Mouse (Mus musculus): Measurements from ENCODE around the gene Surf2.

The Surf2 gene

GRCm38 (mm10) chr2:26909387-26909784 lies 6.8 kb upstream of the Surf2 start:
- DNase-seq (ENCODE audit: low read depth, low spot score): no peak
- H3K27me3 ChIP-seq (ENCODE audit: control insufficient read depth, insufficient read depth, low read length, poor library complexity, severe bottlenecking): no peaks in the 10 kb centered on the region
- H3K36me3 ChIP-seq (ENCODE audit: control insufficient read depth, insufficient read depth, low read length, poor library complexity, severe bottlenecking): peaks cover 14% of the 10 kb centered on the region

GRCm38 (mm10) chr2:26910124-26910993 lies 5.8 kb upstream of the Surf2 start, which contains the start of the genes Med22 and Rpl7a:
Gene Med22, minus strand, starts transcription at chr2:26910677.
Gene Rpl7a, plus strand, starts transcription at chr2:26910764.
- Histone ChIP-seq H3K36me3 (ENCODE audit: control insufficient read depth, insufficient read depth, low read length, poor library complexity, severe bottlenecking) (peaks cover 14% of the 10 kb centered on the region), H3K27me3 (ENCODE audit: control insufficient read depth, insufficient read depth, low read length, poor library complexity, severe bottlenecking) (no peaks in the 10 kb centered on the region)
- peak; percentile 99 for DNase-seq (ENCODE audit: low read depth, low spot score)

GRCm38 (mm10) chr2:26910994-26911765 lies 5.0 kb upstream of the Surf2 start:
- Histone ChIP-seq H3K36me3 (ENCODE audit: control insufficient read depth, insufficient read depth, low read length, poor library complexity, severe bottlenecking) (peaks cover 14% of the 10 kb centered on the region), H3K27me3 (ENCODE audit: control insufficient read depth, insufficient read depth, low read length, poor library complexity, severe bottlenecking) (no peaks in the 10 kb centered on the region)
- peak; percentile 65 for DNase-seq (ENCODE audit: low read depth, low spot score)

DNA sequence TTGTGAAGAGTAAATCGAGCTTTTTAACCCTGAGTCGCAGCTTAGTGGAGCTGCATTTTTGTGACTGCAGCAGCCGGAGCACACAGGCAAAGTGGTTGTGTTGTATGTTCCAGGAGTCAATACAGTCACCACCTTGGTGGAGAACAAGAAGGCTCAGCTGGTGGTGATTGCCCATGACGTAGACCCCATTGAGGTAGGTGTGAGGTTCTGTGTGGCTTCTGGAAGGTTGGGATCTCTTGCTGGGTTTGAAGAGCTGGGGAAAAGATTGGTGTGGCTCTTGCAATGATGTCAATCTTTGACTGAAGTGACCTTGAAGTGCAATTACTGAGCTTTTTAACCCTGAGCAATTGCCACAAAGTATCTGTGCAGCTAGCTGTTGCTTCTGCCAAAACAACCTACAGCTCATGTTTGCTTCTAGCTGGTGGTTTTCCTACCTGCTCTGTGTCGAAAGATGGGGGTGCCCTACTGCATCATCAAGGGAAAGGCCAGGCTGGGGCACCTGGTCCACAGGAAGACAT lies 3.9 kb upstream of the Surf2 start:
- Histone ChIP-seq H3K27me3 (ENCODE audit: control insufficient read depth, insufficient read depth, low read length, poor library complexity, severe bottlenecking) (no peaks in the 10 kb centered on the region), H3K36me3 (ENCODE audit: control insufficient read depth, insufficient read depth, low read length, poor library complexity, severe bottlenecking) (peaks cover 14% of the 10 kb centered on the region)
- no peak for DNase-seq (ENCODE audit: low read depth, low spot score)

DNA sequence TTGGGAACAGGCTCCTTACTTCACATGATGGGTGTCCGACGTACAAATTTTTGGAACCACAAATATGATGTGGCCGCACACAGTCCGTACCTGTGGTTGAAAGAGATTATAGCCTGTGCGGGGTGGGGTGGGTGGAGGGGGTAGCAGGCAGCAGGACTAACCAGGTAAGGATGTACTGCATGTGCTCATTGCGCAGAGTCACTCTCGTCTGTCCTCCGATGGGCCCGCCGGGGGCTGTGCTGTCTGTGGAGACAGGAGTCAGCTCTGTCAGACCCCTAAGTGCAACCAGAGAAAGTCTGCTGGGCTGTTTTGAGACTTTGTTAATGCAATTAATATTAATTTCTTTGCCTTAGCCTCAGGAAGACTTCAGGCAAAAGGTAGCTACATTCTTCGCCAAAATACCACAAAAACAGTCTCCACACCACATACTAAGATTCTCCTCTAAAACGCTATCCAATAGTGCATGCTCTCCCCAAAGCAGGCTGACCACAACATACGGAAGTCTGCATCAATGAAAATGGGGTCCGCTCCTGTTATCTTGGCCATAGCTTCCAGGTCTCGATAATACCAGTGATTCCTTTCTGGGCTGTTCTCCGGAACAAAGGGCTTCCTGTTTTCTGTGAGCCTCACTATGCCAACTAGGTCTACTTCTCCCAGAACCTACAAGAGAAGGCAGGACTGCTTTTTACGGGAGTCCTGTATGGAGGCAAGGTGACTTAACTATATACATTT lies 2.6 kb upstream of the Surf2 start:
- H3K27me3 ChIP-seq (ENCODE audit: control insufficient read depth, insufficient read depth, low read length, poor library complexity, severe bottlenecking): no peaks in the 10 kb centered on the region
- no peak for DNase-seq (ENCODE audit: low read depth, low spot score)
- peaks cover 14% of the 10 kb centered on the region for H3K36me3 ChIP-seq (ENCODE audit: control insufficient read depth, insufficient read depth, low read length, poor library complexity, severe bottlenecking)

- peaks cover 14% of the 10 kb centered on the region for H3K36me3 ChIP-seq (ENCODE audit: control insufficient read depth, insufficient read depth, low read length, poor library complexity, severe bottlenecking)
- no peak for DNase-seq (ENCODE audit: low read depth, low spot score)
Measured at GRCm38 (mm10) chr2:26914148-26914941, 1.8 kb upstream of the Surf2 start.

DNA sequence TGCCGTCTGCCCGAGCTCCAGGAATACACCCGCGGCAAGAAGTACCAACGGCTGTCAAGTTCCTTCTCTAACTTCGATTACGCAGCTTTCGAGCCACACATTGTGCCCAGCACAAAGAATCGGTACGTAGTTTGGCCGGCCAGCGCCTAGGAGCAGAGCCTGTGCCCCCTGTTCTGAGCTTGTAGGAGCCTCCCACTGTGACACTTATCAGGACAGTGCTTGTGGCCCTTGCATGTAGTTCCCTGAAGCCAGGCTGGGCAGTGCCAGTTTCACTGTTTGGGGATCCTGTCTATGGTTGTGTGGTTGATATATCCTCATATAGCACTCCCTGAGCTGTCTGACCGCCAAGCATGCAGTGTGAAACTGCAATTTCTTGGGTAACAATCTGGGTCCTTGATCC lies 571 bp downstream of the Surf2 start:
- H3K27me3 ChIP-seq (ENCODE audit: control insufficient read depth, insufficient read depth, low read length, poor library complexity, severe bottlenecking): no peaks in the 10 kb centered on the region
- peaks cover 12% of the 10 kb centered on the region for H3K36me3 ChIP-seq (ENCODE audit: control insufficient read depth, insufficient read depth, low read length, poor library complexity, severe bottlenecking)
- DNase-seq (ENCODE audit: low read depth, low spot score): no peak

More at GRCm38 (mm10) chr2:26914148-26914941, 1.8 kb upstream of the Surf2 start:
- H3K27me3 ChIP-seq (ENCODE audit: control insufficient read depth, insufficient read depth, low read length, poor library complexity, severe bottlenecking): no peaks in the 10 kb centered on the region

- no peak for DNase-seq (ENCODE audit: low read depth, low spot score)
- H3K36me3 ChIP-seq (ENCODE audit: control insufficient read depth, insufficient read depth, low read length, poor library complexity, severe bottlenecking): peaks cover 11% of the 10 kb centered on the region
- no peaks in the 10 kb centered on the region for H3K27me3 ChIP-seq (ENCODE audit: control insufficient read depth, insufficient read depth, low read length, poor library complexity, severe bottlenecking)
Measured at GRCm38 (mm10) chr2:26919684-26920083, 3.5 kb downstream of the Surf2 start.

- DNase-seq (ENCODE audit: low read depth, low spot score): no peak
- Histone ChIP-seq H3K27me3 (ENCODE audit: control insufficient read depth, insufficient read depth, low read length, poor library complexity, severe bottlenecking) (no peaks in the 10 kb centered on the region), H3K36me3 (ENCODE audit: control insufficient read depth, insufficient read depth, low read length, poor library complexity, severe bottlenecking) (peaks cover 11% of the 10 kb centered on the region)
Measured at GRCm38 (mm10) chr2:26920190-26920855, 4.2 kb downstream of the Surf2 start.

DNA sequence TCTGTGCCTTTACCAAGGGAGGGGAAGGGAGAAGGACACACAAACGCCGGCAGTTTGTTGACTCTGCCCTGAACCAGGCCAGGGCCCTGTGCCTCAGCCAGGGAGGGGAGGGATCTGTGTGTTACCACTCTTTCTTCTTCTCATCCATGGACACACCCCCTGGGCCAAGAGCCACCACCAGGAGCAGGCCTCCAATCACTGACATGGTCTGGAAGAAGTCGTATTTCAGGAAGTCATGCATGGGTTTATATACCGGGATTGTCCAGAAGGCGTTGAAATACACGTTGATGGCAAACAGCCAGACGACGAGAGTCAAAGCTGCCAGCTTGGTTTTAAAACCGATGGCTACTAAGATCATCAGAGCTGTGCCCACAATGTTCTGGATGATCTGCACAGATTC lies 5.6 kb downstream of the Surf2 start:
- Histone ChIP-seq H3K36me3 (ENCODE audit: control insufficient read depth, insufficient read depth, low read length, poor library complexity, severe bottlenecking) (peaks cover 11% of the 10 kb centered on the region), H3K27me3 (ENCODE audit: control insufficient read depth, insufficient read depth, low read length, poor library complexity, severe bottlenecking) (no peaks in the 10 kb centered on the region)
- DNase-seq (ENCODE audit: low read depth, low spot score): no peak

GRCm38 (mm10) chr2:26927745-26928476 lies 11.7 kb downstream of the Surf2 start:
- H3K36me3 ChIP-seq (ENCODE audit: control insufficient read depth, insufficient read depth, low read length, poor library complexity, severe bottlenecking): peaks cover 4% of the 10 kb centered on the region
- DNase-seq (ENCODE audit: low read depth, low spot score): no peak
- H3K27me3 ChIP-seq (ENCODE audit: control insufficient read depth, insufficient read depth, low read length, poor library complexity, severe bottlenecking): no peaks in the 10 kb centered on the region

GRCm38 (mm10) chr2:26930390-26930789 lies 14.2 kb downstream of the Surf2 start:
- Histone ChIP-seq H3K27me3 (ENCODE audit: control insufficient read depth, insufficient read depth, low read length, poor library complexity, severe bottlenecking) (no peaks in the 10 kb centered on the region), H3K36me3 (ENCODE audit: control insufficient read depth, insufficient read depth, low read length, poor library complexity, severe bottlenecking) (no peaks in the 10 kb centered on the region)
- DNase-seq (ENCODE audit: low read depth, low spot score): peak; percentile 84

All from splenic B cell, adult 2 months (primary cell).